Mouse (Mus musculus) ES-Bruce4 (cell line): ENCODE measurements around the gene Grcc10.

ENCODE experiments used
- CTCF ChIP-seq: IDR thresholded peaks from one replicate; pipeline ENCODE4 v1.8.1; 2011; ENCODE audit warnings: low read depth, low read length
- EP300 ChIP-seq: IDR thresholded peaks from 2 replicates; pipeline ENCODE4 v1.6.1; 2011; ENCODE audit warnings: low read depth, low read length; ENCODE audit not compliant: insufficient read depth
- POLR2A ChIP-seq: IDR thresholded peaks from one replicate; pipeline ENCODE4 v1.8.1; 2011; ENCODE audit warnings: low read length; ENCODE audit not compliant: insufficient read depth

DNA sequence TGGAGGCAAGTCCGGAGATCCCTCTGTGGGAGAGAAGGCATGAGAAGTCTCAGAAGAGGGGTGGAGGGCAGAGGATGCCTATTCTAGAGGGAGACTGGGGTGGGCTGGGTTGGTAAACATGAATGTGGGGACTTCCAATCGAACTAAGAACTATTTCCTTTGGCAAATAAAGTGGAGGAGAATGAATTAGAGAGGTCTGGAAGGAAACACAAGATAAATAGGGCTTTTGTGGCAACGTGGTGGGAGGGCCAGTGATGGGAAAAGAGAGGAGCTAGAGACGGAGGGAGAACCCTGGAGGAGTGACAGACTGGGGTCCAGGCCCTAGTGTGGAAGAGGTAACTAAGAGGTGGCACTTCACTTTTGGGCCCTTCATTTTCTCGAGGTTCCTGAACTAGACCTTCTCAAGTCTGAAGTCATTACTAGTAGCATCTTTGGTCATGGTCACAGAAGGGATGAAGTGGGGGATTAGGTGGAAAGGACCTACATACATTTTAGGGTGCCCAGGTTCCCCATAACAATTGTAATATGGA is 16.2 kb upstream of the Grcc10 start:
- no peak for TF ChIP-seq CTCF
- no peak for TF ChIP-seq POLR2A
- TF ChIP-seq EP300: no peak
